Mouse (Mus musculus): ENCODE data around the gene Metap2. TPM values are rescaled to one million over a fixed set of nuclear protein-coding genes. Genes with fewer than 3 reads are reported as not detected.

Gene Metap2
- polyA plus RNA-seq (2014; fragmentation: Nextera tagmentation; extraction: Ambion mirVana) = 244 and 253 TPM in 2 replicates

GRCm38 (mm10) chr10:93897043-93897646 lies at the start of gene Metap2:
TSS of gene Metap2 (minus strand) at chr10:93897093.
- Histone ChIP-seq H3K9ac (ENCODE audit: low read length) (no peak within 1 kb of the TSS), H3K4me3 (ENCODE audit: low read depth, low read length) (no peak within 1 kb of the TSS), H3K4me2 (ENCODE audit: low read depth) (no peak within 1 kb of the TSS), H3K36me3 (ENCODE audit: control insufficient read depth, insufficient read depth, low read length) (no peaks in the 10 kb centered on the region), H3K9me3 (ENCODE audit: control insufficient read depth, low read length) (no peaks in the 10 kb centered on the region), H3K4me1 (ENCODE audit: control insufficient read depth, insufficient read depth, low read length) (no peaks in the 10 kb centered on the region), H3K27me3 (ENCODE audit: control insufficient read depth, insufficient read depth, low read length) (no peaks in the 10 kb centered on the region), H3K27ac (ENCODE audit: low read depth, low read length) (no peak within 1 kb of the TSS)
- 78% methylated on average over 7 of the region's 7 CpGs for WGBS
- ATAC-seq (ENCODE audit: insufficient read depth, low FRiP score, low TSS enrichment) (no peak), DNase-seq (ENCODE audit: low spot score) (no peak)

DNA sequence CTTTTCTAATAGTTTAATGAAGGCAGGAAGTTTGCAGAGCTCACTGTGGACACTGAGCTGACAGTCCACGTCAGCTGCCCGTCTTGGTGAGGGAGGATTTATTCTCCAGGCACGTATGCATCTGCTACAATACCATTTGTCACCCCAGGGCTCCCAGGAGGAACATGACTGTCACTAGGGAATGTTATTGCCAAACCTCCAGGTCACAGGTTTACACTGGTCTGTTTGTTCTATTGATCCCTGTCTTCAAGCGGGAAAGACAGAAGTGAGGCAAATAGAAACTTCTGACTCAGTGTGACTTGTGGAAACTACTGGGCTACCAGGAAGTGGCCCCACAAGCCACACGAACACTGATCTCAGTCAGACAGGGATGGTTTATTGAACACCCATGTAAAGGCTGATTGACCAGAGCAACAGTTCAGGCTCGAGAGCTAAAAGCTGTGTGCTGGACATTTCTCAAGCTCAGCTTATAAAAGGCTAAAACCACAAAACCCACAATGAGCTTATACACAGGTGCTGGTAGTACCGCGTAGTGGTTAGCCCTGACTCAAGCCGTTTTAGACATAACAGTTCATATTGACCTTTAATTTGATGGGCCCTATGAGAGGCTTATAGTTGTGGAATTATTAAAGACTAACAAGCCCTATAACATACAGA lies 49.1 kb upstream of the Metap2 start:
- Histone ChIP-seq H3K9ac (ENCODE audit: low read length) (no peak overlapping the region), H3K4me2 (ENCODE audit: low read depth) (no peak overlapping the region), H3K9me3 (ENCODE audit: control insufficient read depth, low read length) (no peaks in the 10 kb centered on the region), H3K27ac (ENCODE audit: low read depth, low read length) (no peak overlapping the region), H3K4me3 (ENCODE audit: low read depth, low read length) (no peak overlapping the region), H3K36me3 (ENCODE audit: control insufficient read depth, insufficient read depth, low read length) (no peaks in the 10 kb centered on the region), H3K27me3 (ENCODE audit: control insufficient read depth, insufficient read depth, low read length) (no peaks in the 10 kb centered on the region), H3K4me1 (ENCODE audit: control insufficient read depth, insufficient read depth, low read length) (0 out of 2 replicates have a peak, but pooled peaks cover 3% of the 10 kb centered on the region)
- DNase-seq (ENCODE audit: low spot score) (no peak), ATAC-seq (ENCODE audit: insufficient read depth, low FRiP score, low TSS enrichment) (no peak)
- WGBS = 56% methylated on average over 9 of the region's 9 CpGs

DNA sequence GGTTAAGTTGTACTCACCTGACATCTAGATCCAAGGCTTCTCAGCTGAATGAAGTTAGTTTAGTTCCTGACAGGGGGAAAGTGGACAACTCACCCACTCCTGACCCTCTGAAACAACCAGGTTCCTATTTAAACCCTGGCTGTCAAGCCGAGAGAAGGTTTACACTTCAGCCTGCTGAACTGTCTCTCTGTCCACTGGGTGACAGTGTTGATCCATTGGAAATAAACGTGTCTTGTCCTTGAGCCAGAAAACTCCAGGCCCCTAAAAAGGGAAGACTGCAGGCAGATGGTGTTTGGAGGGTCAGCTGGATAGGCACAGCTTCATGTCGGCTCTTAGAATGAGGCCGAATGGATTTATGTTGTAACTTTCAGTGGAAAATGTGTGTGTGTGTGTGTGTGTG lies 48.5 kb upstream of the Metap2 start:
- H3K27me3 ChIP-seq (ENCODE audit: control insufficient read depth, insufficient read depth, low read length) = no peaks in the 10 kb centered on the region
- no peak overlapping the region for H3K4me3 ChIP-seq (ENCODE audit: low read depth, low read length)
- no peak for ATAC-seq (ENCODE audit: insufficient read depth, low FRiP score, low TSS enrichment)
- no peaks in the 10 kb centered on the region for H3K36me3 ChIP-seq (ENCODE audit: control insufficient read depth, insufficient read depth, low read length)
- DNase-seq (ENCODE audit: low spot score) = no peak
- H3K9ac ChIP-seq (ENCODE audit: low read length) = no peak overlapping the region
- WGBS = 40% methylated on average over 4 of the region's 4 CpGs
- no peaks in the 10 kb centered on the region for H3K9me3 ChIP-seq (ENCODE audit: control insufficient read depth, low read length)
- 0 out of 2 replicates have a peak, but pooled peaks cover 3% of the 10 kb centered on the region for H3K4me1 ChIP-seq (ENCODE audit: control insufficient read depth, insufficient read depth, low read length)
- no peak overlapping the region for H3K4me2 ChIP-seq (ENCODE audit: low read depth)
- no peak overlapping the region for H3K27ac ChIP-seq (ENCODE audit: low read depth, low read length)

GRCm38 (mm10) chr10:93944241-93944640 lies 47.3 kb upstream of the Metap2 start:
- Histone ChIP-seq H3K36me3 (ENCODE audit: control insufficient read depth, insufficient read depth, low read length) (no peaks in the 10 kb centered on the region), H3K27me3 (ENCODE audit: control insufficient read depth, insufficient read depth, low read length) (no peaks in the 10 kb centered on the region), H3K4me3 (ENCODE audit: low read depth, low read length) (no peak overlapping the region), H3K9me3 (ENCODE audit: control insufficient read depth, low read length) (no peaks in the 10 kb centered on the region), H3K4me2 (ENCODE audit: low read depth) (no peak overlapping the region), H3K4me1 (ENCODE audit: control insufficient read depth, insufficient read depth, low read length) (0 out of 2 replicates have a peak, but pooled peaks cover 3% of the 10 kb centered on the region), H3K27ac (ENCODE audit: low read depth, low read length) (no peak overlapping the region), H3K9ac (ENCODE audit: low read length) (no peak overlapping the region)
- ATAC-seq (ENCODE audit: insufficient read depth, low FRiP score, low TSS enrichment) = no peak
- DNase-seq (ENCODE audit: low spot score) = no peak
- WGBS = 51% methylated on average over 5 of the region's 5 CpGs

- no peaks in the 10 kb centered on the region for H3K9me3 ChIP-seq (ENCODE audit: control insufficient read depth, low read length)
- 86% methylated on average over 5 of the region's 5 CpGs for WGBS
- DNase-seq (ENCODE audit: low spot score) (no peak), ATAC-seq (ENCODE audit: insufficient read depth, low FRiP score, low TSS enrichment) (no peak)
- H3K27me3 ChIP-seq (ENCODE audit: control insufficient read depth, insufficient read depth, low read length) = no peaks in the 10 kb centered on the region
- no peaks in the 10 kb centered on the region for H3K36me3 ChIP-seq (ENCODE audit: control insufficient read depth, insufficient read depth, low read length)
- H3K4me2 ChIP-seq (ENCODE audit: low read depth) = no peak overlapping the region
- H3K9ac ChIP-seq (ENCODE audit: low read length) = no peak overlapping the region
- H3K4me1 ChIP-seq (ENCODE audit: control insufficient read depth, insufficient read depth, low read length) = no peaks in the 10 kb centered on the region
- H3K27ac ChIP-seq (ENCODE audit: low read depth, low read length) = no peak overlapping the region
- H3K4me3 ChIP-seq (ENCODE audit: low read depth, low read length) = no peak overlapping the region
Observed at GRCm38 (mm10) chr10:93940279-93940678, 43.4 kb upstream of the Metap2 start.

DNA sequence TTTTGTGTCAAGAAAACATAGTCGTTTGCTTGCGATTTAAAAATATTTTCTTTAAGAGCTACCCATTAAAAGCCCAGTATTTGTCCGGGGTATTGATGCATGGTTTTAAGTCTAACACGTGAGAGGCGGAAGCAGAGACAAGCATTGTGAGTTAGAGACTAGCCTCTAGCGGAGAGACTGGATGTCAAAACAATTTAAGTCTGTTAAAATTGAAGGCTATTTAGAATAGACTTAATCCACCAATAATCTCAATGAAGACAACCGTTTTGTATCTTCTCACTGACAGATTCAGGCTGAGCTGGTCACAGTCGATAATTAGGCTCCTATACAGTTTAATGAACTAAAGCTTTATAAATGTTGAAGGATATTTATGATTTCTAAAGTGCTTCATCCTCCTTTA lies 42.8 kb upstream of the Metap2 start:
- no peak overlapping the region for H3K9ac ChIP-seq (ENCODE audit: low read length)
- no peak overlapping the region for H3K27ac ChIP-seq (ENCODE audit: low read depth, low read length)
- no peak overlapping the region for H3K4me2 ChIP-seq (ENCODE audit: low read depth)
- DNase-seq (ENCODE audit: low spot score) (no peak), ATAC-seq (ENCODE audit: insufficient read depth, low FRiP score, low TSS enrichment) (no peak)
- H3K4me3 ChIP-seq (ENCODE audit: low read depth, low read length) = no peak overlapping the region
- no peaks in the 10 kb centered on the region for H3K9me3 ChIP-seq (ENCODE audit: control insufficient read depth, low read length)
- no peaks in the 10 kb centered on the region for H3K4me1 ChIP-seq (ENCODE audit: control insufficient read depth, insufficient read depth, low read length)
- WGBS = 93% methylated on average over 8 of the region's 8 CpGs
- H3K27me3 ChIP-seq (ENCODE audit: control insufficient read depth, insufficient read depth, low read length) = no peaks in the 10 kb centered on the region
- no peaks in the 10 kb centered on the region for H3K36me3 ChIP-seq (ENCODE audit: control insufficient read depth, insufficient read depth, low read length)

DNA sequence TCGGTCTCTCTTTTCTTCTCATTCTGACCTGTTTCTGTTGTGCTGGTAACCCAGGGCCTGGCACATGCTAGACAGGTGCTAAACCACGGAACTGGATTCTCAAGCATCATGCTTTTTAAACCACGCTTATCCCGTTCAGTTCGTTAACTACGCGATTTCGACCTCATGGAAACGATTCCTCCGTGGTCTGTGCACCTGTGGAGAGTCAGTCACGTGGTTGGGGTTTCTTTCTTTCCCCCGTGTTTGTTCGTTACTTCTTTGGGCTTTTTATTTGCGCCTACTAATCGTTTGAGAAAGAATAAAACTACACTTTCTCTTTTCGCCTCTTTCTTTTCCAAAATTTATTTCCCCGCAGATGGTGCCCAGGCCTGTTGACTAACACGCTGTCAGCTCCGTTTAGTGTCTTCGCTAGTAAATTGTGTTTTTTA lies 42.0 kb upstream of the Metap2 start:
- Histone ChIP-seq H3K9me3 (ENCODE audit: control insufficient read depth, low read length) (no peaks in the 10 kb centered on the region), H3K4me1 (ENCODE audit: control insufficient read depth, insufficient read depth, low read length) (no peaks in the 10 kb centered on the region), H3K9ac (ENCODE audit: low read length) (no peak overlapping the region), H3K36me3 (ENCODE audit: control insufficient read depth, insufficient read depth, low read length) (no peaks in the 10 kb centered on the region), H3K4me2 (ENCODE audit: low read depth) (no peak overlapping the region), H3K27ac (ENCODE audit: low read depth, low read length) (no peak overlapping the region), H3K27me3 (ENCODE audit: control insufficient read depth, insufficient read depth, low read length) (no peaks in the 10 kb centered on the region), H3K4me3 (ENCODE audit: low read depth, low read length) (no peak overlapping the region)
- 89% methylated on average over 20 of the region's 20 CpGs for WGBS
- no peak for DNase-seq (ENCODE audit: low spot score)
- no peak for ATAC-seq (ENCODE audit: insufficient read depth, low FRiP score, low TSS enrichment)

DNA sequence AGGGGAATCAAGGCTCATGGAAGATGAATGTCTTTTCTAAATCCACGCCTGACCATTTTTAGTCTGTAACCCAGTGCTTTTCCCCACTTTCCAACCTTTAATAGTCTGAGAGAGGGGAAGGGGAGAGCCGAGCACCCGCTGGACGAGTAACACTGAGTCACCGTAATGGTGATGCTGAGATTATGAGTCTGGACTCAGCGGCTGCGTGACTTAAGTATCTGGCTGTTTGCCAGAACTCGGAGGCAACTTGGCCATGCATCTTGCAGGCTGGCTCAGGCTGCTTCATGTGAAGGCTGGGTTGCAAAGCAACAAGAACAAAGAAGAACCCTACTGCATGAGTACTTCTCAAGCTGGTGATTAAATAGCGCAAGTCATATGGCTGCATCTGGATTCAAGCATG lies 37.1 kb upstream of the Metap2 start:
- no peak for DNase-seq (ENCODE audit: low spot score)
- Histone ChIP-seq H3K4me1 (ENCODE audit: control insufficient read depth, insufficient read depth, low read length) (no peaks in the 10 kb centered on the region), H3K36me3 (ENCODE audit: control insufficient read depth, insufficient read depth, low read length) (no peaks in the 10 kb centered on the region), H3K9me3 (ENCODE audit: control insufficient read depth, low read length) (no peaks in the 10 kb centered on the region), H3K27me3 (ENCODE audit: control insufficient read depth, insufficient read depth, low read length) (no peaks in the 10 kb centered on the region), H3K4me3 (ENCODE audit: low read depth, low read length) (no peak overlapping the region), H3K9ac (ENCODE audit: low read length) (no peak overlapping the region), H3K27ac (ENCODE audit: low read depth, low read length) (no peak overlapping the region), H3K4me2 (ENCODE audit: low read depth) (no peak overlapping the region)
- 81% methylated on average over 9 of the region's 9 CpGs for WGBS
- no peak for ATAC-seq (ENCODE audit: insufficient read depth, low FRiP score, low TSS enrichment)

GRCm38 (mm10) chr10:93932861-93933260 lies 36.0 kb upstream of the Metap2 start:
- Histone ChIP-seq H3K27me3 (ENCODE audit: control insufficient read depth, insufficient read depth, low read length) (no peaks in the 10 kb centered on the region), H3K4me1 (ENCODE audit: control insufficient read depth, insufficient read depth, low read length) (no peaks in the 10 kb centered on the region), H3K9me3 (ENCODE audit: control insufficient read depth, low read length) (no peaks in the 10 kb centered on the region), H3K4me3 (ENCODE audit: low read depth, low read length) (no peak overlapping the region), H3K9ac (ENCODE audit: low read length) (no peak overlapping the region), H3K27ac (ENCODE audit: low read depth, low read length) (no peak overlapping the region), H3K36me3 (ENCODE audit: control insufficient read depth, insufficient read depth, low read length) (no peaks in the 10 kb centered on the region), H3K4me2 (ENCODE audit: low read depth) (no peak overlapping the region)
- ATAC-seq (ENCODE audit: insufficient read depth, low FRiP score, low TSS enrichment) = no peak
- no peak for DNase-seq (ENCODE audit: low spot score)
- 83% methylated on average over 5 of the region's 5 CpGs for WGBS
